Mouse (Mus musculus) hindbrain, postnatal 0 days (tissue): ENCODE data around the gene Dnaic1. TPM values are rescaled to one million over a fixed set of nuclear protein-coding genes. Genes with fewer than 3 reads are reported as not detected.

Experiments
- ATAC-seq: fragments of 200-750 bp; cut with Nextera tagmentation; 2 replicates; pipeline ENCODE4 v1.8.0; 2017; ENCODE audit warnings: mild to moderate bottlenecking, moderate TSS enrichment, moderate library complexity
- DNase-seq: peaks from one replicate; pipeline ENCODE4 v3.0.0-alpha.2; 2015; ENCODE audit warnings: low spot score
- H3K27ac ChIP-seq: fragments of 300-500 bp; sonication (generic); 2 replicates; pipeline ENCODE4 v1.5.1; 2014; ENCODE audit warnings: mild to moderate bottlenecking
- H3K27me3 ChIP-seq: fragments of 300-500 bp; sonication (generic); 2 replicates; pipeline ENCODE4 v1.6.1; 2014; ENCODE audit warnings: low read length, mixed read lengths; ENCODE audit not compliant: insufficient read depth
- H3K36me3 ChIP-seq: fragments of 300-500 bp; sonication (generic); 2 replicates; pipeline ENCODE4 v1.6.1; 2014; ENCODE audit warnings: low read length, mixed read lengths; ENCODE audit not compliant: insufficient read depth
- H3K4me1 ChIP-seq: fragments of 300-500 bp; sonication (generic); 2 replicates; pipeline ENCODE4 v1.6.1; 2014; ENCODE audit warnings: antibody characterized with exemption, low read length, mixed read lengths; ENCODE audit not compliant: insufficient read depth
- H3K4me2 ChIP-seq: fragments of 300-500 bp; sonication (generic); 2 replicates; pipeline ENCODE4 v1.6.1; 2014; ENCODE audit warnings: low read depth, mild to moderate bottlenecking, low read length, moderate library complexity, mixed read lengths
- H3K4me3 ChIP-seq: fragments of 300-500 bp; sonication (generic); 2 replicates; pipeline ENCODE4 v1.5.1; 2014; ENCODE audit warnings: low read length
- H3K9ac ChIP-seq: fragments of 300-500 bp; sonication (generic); replicated peaks from 2 replicates; pipeline ENCODE4 v1.6.1; 2014; ENCODE audit warnings: mild to moderate bottlenecking, low read length, moderate library complexity, mixed read lengths
- H3K9me3 ChIP-seq: fragments of 300-500 bp; sonication (generic); 2 replicates; pipeline ENCODE4 v1.6.1; 2016; ENCODE audit warnings: low read length, mixed read lengths
- CTCF ChIP-seq: IDR thresholded peaks from 2 replicates; pipeline ENCODE4 v1.5.1; 2016; ENCODE audit warnings: antibody characterized with exemption, control low read depth, low read depth
- WGBS: fragments of 180-500 bp; shearing (Covaris S2); extraction: QIAGEN DNeasy Blood & Tissue Kit; methylation state at CpG from one replicate; pipeline ENCODE4 v1.1.7; 2014; 5-methylcytosine and 5-hydroxymethylcytosine counted together
- polyA plus RNA-seq: library from polyadenylated mRNA; unstranded; fragments of >200 nt; fragmentation: Nextera tagmentation; extraction: Ambion mirVana; gene quantifications from 2 replicates; pipeline ENCODE4 v1.2.1, GENCODE M21; 2015
- total RNA-seq: library from RNA; depleted of rRNA; stranded (reverse); fragments of >200 nt; gene quantifications from 2 replicates; pipeline ENCODE4 v1.2.3, GENCODE M21; 2014

Dnaic1 gene
- total and polyA plus RNA-seq, 2 experiments from 2014 or later = 3.0 to 4.5 TPM

- Histone ChIP-seq H3K27me3 (no peaks in the 10 kb centered on the region), H3K4me2 (no peak overlapping the region), H3K9me3 (no peaks in the 10 kb centered on the region), H3K27ac (no peak overlapping the region), H3K36me3 (no peaks in the 10 kb centered on the region), H3K4me3 (no peak overlapping the region), H3K4me1 (no peaks in the 10 kb centered on the region), H3K9ac (no peak overlapping the region)
- peak; percentile 50; the same call in 1 of the 2 replicates for ATAC-seq
- peak; percentile 79 for DNase-seq
- peak; percentile 76 for TF ChIP-seq CTCF
- 40% methylated on average over 6 of the region's 6 CpGs for WGBS
Observed at GRCm38 (mm10) chr4:41552529-41552928, 17.0 kb upstream of the Dnaic1 start.

DNA sequence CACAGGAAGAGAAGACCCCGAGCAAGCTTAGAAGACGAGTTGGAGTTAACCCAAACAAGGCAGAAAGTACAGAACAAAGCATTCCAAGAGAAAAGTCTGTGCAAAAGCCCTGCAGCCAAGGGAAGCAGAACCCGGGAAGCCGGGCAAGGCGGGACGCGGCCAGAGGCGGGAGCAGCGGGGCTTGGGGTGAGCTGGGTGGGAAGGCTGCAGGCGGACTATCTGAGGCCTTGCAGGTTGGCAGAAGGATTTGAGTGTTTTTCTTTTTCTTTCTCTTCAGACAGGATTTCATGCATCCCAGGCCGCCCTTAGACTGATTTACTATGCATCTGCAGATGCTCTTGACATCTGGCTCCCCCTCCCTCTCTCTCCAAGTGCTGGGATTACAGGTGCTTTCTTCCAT is 16.5 kb upstream of the Dnaic1 start:
- no peaks in the 10 kb centered on the region for H3K9me3 ChIP-seq
- no peaks in the 10 kb centered on the region for H3K4me1 ChIP-seq
- no peak overlapping the region for H3K4me3 ChIP-seq
- ATAC-seq = no peak
- TF ChIP-seq CTCF = no peak
- H3K9ac ChIP-seq = no peak overlapping the region
- 71% methylated on average over 11 of the region's 11 CpGs for WGBS
- no peaks in the 10 kb centered on the region for H3K27me3 ChIP-seq
- no peak overlapping the region for H3K4me2 ChIP-seq
- no peaks in the 10 kb centered on the region for H3K36me3 ChIP-seq
- DNase-seq = no peak
- H3K27ac ChIP-seq = no peak overlapping the region

DNA sequence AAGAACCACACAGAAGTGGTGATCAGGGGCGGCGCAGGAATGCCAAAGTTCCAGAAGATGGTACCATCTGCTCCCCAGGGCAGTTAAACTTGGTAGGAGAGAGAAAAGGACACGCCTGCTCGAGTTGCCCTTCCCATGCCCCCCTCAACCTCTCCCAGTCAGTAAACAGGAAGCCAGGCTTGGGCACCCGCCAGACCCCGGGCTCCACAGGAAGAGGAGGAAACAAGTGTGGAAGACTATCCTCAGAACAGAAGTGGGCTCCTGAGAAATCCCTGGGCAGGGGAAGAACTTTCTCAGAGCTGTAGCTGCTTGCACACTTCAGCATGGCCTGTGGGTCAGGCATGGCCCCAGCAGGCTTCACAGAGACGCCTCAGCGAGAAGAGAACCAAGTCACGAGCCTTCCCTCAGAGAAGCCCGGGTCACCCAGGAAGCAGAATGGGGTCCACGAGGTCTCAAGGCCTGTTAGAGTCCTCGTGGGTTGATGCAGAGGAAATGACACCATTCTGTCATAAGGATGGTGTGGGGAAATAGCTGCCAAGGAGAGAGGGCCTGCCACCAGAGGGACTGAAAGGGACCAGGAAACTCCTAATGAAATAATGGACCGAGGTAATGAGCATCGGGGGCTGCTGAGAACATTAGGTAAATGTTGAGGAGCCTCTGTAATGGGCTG is 14.4 kb upstream of the Dnaic1 start:
- Histone ChIP-seq H3K9ac (no peak overlapping the region), H3K4me3 (no peak overlapping the region), H3K4me2 (no peak overlapping the region), H3K27ac (peak overlapping the region; percentile 9; the same call in 1 of the 2 replicates), H3K27me3 (no peaks in the 10 kb centered on the region), H3K4me1 (no peaks in the 10 kb centered on the region), H3K36me3 (no peaks in the 10 kb centered on the region), H3K9me3 (no peaks in the 10 kb centered on the region)
- ATAC-seq (no peak), DNase-seq (no peak)
- 66% methylated on average over 14 of the region's 14 CpGs for WGBS
- TF ChIP-seq CTCF = peak; percentile 18; the same call in 1 of the 2 replicates

DNA sequence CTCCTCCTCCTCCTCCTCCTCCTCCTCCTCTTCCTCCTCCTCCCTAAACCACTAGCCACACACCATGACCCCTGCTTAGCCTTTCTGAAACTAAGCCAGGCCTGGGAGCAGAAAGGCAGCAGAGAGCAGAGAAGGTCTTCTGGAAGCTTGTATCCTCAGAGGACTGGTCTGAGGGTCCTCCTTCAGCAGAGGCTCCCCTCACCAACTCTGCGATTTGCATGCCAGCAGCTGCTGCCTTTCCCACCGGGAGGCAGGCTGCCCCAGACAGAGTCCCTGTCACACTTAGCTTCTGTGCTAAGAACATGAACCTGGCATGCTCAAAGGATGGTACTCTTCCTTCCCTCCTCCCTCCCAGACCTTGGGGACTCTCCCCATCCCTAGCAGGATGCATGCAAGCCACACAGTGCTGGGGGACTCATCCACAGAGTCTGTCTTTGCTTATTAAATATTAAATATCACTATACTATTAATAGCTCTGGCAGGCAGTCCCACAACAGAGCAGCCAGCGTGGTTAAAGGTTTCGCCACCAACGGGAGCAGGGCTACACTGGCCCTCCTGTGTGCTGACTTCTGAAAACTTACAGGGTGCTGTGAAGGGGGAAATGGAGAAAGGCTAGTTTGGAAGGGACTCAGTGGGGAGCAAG is 13.1 kb upstream of the Dnaic1 start:
- no peak overlapping the region for H3K27ac ChIP-seq
- no peaks in the 10 kb centered on the region for H3K27me3 ChIP-seq
- no peaks in the 10 kb centered on the region for H3K9me3 ChIP-seq
- 34% methylated on average over 5 of the region's 5 CpGs for WGBS
- no peak for TF ChIP-seq CTCF
- H3K4me3 ChIP-seq = no peak overlapping the region
- no peak overlapping the region for H3K9ac ChIP-seq
- DNase-seq (no peak), ATAC-seq (no peak)
- H3K36me3 ChIP-seq = no peaks in the 10 kb centered on the region
- no peak overlapping the region for H3K4me2 ChIP-seq
- no peaks in the 10 kb centered on the region for H3K4me1 ChIP-seq

- H3K4me2 ChIP-seq = no peak overlapping the region
- no peak for DNase-seq
- no peak overlapping the region for H3K27ac ChIP-seq
- no peak overlapping the region for H3K4me3 ChIP-seq
- no peak for TF ChIP-seq CTCF
- WGBS = 59% methylated on average over 3 of the region's 3 CpGs
- H3K9me3 ChIP-seq = no peaks in the 10 kb centered on the region
- H3K27me3 ChIP-seq = no peaks in the 10 kb centered on the region
- ATAC-seq = no peak
- no peak overlapping the region for H3K9ac ChIP-seq
- no peaks in the 10 kb centered on the region for H3K36me3 ChIP-seq
- H3K4me1 ChIP-seq = no peaks in the 10 kb centered on the region
Observed at GRCm38 (mm10) chr4:41557092-41557491, 12.5 kb upstream of the Dnaic1 start.

DNA sequence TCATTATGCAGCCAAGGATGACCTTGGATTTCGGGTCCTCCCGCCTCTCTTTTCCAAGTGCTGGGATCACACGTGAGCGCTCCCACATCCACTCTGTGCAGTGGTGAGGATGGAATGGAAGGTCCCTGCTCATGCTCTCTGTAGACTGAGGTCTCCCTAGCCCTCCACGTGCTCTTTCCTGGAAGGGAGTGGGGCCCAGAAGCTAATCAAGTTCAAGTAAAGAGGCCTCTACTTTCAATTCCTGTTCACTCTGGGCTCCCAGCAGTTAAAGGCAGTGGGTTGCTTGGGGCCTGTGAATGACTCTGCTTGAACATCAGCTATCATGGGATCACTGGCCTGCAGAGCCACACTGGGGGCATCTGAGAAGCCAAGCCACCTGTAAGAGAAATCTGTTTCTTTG is 6.3 kb upstream of the Dnaic1 start:
- Histone ChIP-seq H3K27me3 (no peaks in the 10 kb centered on the region), H3K4me3 (no peak overlapping the region), H3K4me1 (peaks cover 23% of the 10 kb centered on the region), H3K27ac (no peak overlapping the region), H3K9me3 (no peaks in the 10 kb centered on the region), H3K4me2 (no peak overlapping the region), H3K9ac (no peak overlapping the region), H3K36me3 (no peaks in the 10 kb centered on the region)
- WGBS = 87% methylated on average over 5 of the region's 5 CpGs
- no peak for TF ChIP-seq CTCF
- DNase-seq (no peak), ATAC-seq (no peak)

DNA sequence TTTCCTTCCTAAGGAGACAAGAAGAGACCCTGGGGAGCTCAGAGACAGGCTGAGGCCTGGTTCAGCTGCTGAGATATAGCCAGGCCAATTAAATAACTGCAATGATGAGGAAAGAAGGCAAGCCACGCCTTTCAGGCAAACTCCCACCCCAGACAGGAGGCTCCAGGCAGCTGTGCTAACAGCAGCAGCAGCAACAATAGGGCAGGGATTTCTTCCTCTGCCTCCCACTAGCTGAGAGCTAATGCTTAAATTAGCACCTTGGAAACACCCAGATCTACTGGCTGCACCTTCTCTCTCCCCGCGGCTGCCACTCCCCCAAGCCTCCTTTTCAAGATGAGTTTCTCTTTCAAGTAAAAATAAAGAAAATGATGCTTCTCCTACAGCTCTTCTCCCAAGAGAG is 3.5 kb upstream of the Dnaic1 start:
- Histone ChIP-seq H3K27ac (no peak overlapping the region), H3K9me3 (no peaks in the 10 kb centered on the region), H3K4me1 (peaks cover 23% of the 10 kb centered on the region), H3K4me2 (peak overlapping the region; percentile 25), H3K36me3 (no peaks in the 10 kb centered on the region), H3K27me3 (no peaks in the 10 kb centered on the region), H3K4me3 (no peak overlapping the region), H3K9ac (no peak overlapping the region)
- WGBS = 14% methylated on average over 3 of the region's 3 CpGs
- no peak for TF ChIP-seq CTCF
- no peak for ATAC-seq
- DNase-seq = no peak
